Mouse (Mus musculus): ENCODE results near the gene Timm23. TPM values are rescaled to one million over a fixed set of nuclear protein-coding genes. Genes with fewer than 3 reads are reported as not detected.

The Timm23 gene
- polyA plus RNA-seq, 1 experiment, result 103 TPM

DNA sequence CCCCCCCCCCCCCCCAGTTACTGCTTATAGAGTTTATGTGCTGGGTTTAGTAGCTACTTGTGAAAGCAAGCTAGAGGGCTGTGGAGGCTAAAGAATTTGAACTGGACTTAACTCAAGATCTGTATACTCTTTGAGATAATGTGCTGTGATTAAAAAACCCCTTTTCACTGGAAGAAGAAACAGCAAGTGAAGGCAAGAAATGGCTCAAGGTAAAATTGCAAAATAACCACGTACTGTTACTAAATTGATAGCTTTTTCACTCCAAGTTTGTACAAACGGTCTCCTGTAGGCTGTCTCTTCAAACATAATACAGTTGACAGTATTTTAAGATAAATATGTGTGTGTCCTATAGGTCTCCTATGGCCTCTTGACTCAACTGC lies 35.6 kb downstream of the Timm23 start:
- H3K4me1 ChIP-seq (ENCODE audit: control insufficient read depth, insufficient read depth, low read length), result peaks cover 10% of the 10 kb centered on the region
- TF ChIP-seq POLR2A (IDR thresholded peaks at IDR 0.05; ENCODE audit: low read depth, low read length) (no peak), CTCF (IDR thresholded peaks at IDR 0.05; ENCODE audit: borderline replicate concordance, insufficient read depth, low read length) (no peak)
- H3K4me3 ChIP-seq (ENCODE audit: insufficient read depth, low read length), result peak overlapping the region; percentile 30
- H3K27ac ChIP-seq (ENCODE audit: insufficient read depth, low read length), result 0 out of 2 replicates have a peak overlapping the region, but pooled peaks have one; percentile 22

- Histone ChIP-seq H3K27ac (ENCODE audit: insufficient read depth, low read length) (peak overlapping the region; percentile 86), H3K4me1 (ENCODE audit: control insufficient read depth, insufficient read depth, low read length) (peaks cover 11% of the 10 kb centered on the region), H3K4me3 (ENCODE audit: insufficient read depth, low read length) (peak overlapping the region; percentile 30)
- no peak for TF ChIP-seq POLR2A (IDR thresholded peaks at IDR 0.05; ENCODE audit: low read depth, low read length)
- no peak for TF ChIP-seq CTCF (IDR thresholded peaks at IDR 0.05; ENCODE audit: borderline replicate concordance, insufficient read depth, low read length)
Measured at GRCm38 (mm10) chr14:32165278-32166061, 36.2 kb downstream of the Timm23 start.

- peak overlapping the region; percentile 86 for H3K27ac ChIP-seq (ENCODE audit: insufficient read depth, low read length)
- H3K4me1 ChIP-seq (ENCODE audit: control insufficient read depth, insufficient read depth, low read length), result peaks cover 11% of the 10 kb centered on the region
- TF ChIP-seq POLR2A (IDR thresholded peaks at IDR 0.05; ENCODE audit: low read depth, low read length) (no peak), CTCF (IDR thresholded peaks at IDR 0.05; ENCODE audit: borderline replicate concordance, insufficient read depth, low read length) (no peak)
Measured at GRCm38 (mm10) chr14:32164173-32165051, 37.3 kb downstream of the Timm23 start.

DNA sequence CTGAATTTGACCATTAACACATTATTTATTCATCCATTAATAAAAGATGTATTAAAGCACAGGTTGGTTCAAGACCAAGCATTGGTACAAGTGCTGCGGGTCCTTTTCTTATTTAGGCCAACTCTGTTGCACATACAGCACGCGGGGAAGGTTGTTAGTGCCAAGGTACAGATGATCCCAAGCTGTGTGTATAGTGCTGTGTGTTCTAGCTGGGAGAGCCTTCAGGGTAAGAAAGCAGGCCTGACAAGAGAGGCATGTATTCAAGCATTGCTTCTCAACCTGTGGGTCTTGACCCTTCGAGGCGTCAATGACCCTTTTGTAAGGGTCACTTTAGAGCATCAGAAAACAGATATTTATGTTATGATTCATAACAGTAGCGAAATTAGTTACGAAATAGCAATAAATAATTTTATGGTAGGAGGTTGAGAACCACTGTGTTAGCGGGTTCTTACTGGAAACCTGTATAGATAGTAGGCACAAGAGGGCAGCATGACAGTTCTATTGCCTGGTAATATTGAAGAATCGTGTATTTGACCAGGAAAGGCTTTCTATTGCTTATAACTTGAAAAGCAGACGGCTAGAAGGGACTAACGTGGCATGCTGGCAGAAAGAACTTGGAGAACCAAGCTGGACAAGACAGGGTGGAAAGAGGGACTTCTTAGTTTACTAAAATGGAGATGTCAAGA lies 38.4 kb downstream of the Timm23 start:
- Histone ChIP-seq H3K4me3 (ENCODE audit: insufficient read depth, low read length) (no peak overlapping the region), H3K27ac (ENCODE audit: insufficient read depth, low read length) (no peak overlapping the region), H3K4me1 (ENCODE audit: control insufficient read depth, insufficient read depth, low read length) (peaks cover 11% of the 10 kb centered on the region)
- no peak for TF ChIP-seq POLR2A (IDR thresholded peaks at IDR 0.05; ENCODE audit: low read depth, low read length)
- TF ChIP-seq CTCF (IDR thresholded peaks at IDR 0.05; ENCODE audit: borderline replicate concordance, insufficient read depth, low read length), result no peak

More at GRCm38 (mm10) chr14:32164173-32165051, 37.3 kb downstream of the Timm23 start:
- H3K4me3 ChIP-seq (ENCODE audit: insufficient read depth, low read length), result no peak overlapping the region

DNA sequence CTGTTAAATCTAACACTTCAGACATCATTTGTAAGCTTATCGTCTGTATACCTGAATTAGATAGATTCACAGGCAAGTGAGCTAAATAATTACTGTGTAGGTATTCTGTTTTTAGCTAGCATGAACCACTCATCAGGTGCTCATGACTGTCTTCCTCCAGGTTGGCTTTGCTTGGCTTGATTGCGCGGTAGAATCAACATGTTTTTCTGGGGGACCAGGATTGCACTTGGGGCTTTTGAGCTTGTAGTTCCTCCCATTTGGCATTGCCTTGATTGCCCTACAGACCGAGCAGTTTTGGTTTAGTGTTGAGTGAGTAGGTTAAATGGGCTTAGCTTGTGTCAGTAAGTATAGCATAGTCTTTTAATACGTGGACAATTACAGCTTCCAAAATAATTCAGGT lies 39.5 kb downstream of the Timm23 start:
- H3K4me1 ChIP-seq (ENCODE audit: control insufficient read depth, insufficient read depth, low read length), result peaks cover 7% of the 10 kb centered on the region
- no peak overlapping the region for H3K4me3 ChIP-seq (ENCODE audit: insufficient read depth, low read length)
- no peak overlapping the region for H3K27ac ChIP-seq (ENCODE audit: insufficient read depth, low read length)
- TF ChIP-seq POLR2A (IDR thresholded peaks at IDR 0.05; ENCODE audit: low read depth, low read length), result no peak
- TF ChIP-seq CTCF (IDR thresholded peaks at IDR 0.05; ENCODE audit: borderline replicate concordance, insufficient read depth, low read length), result no peak

GRCm38 (mm10) chr14:32161090-32161885 lies 40.4 kb downstream of the Timm23 start:
- Histone ChIP-seq H3K27ac (ENCODE audit: insufficient read depth, low read length) (no peak overlapping the region), H3K4me3 (ENCODE audit: insufficient read depth, low read length) (peak overlapping the region; percentile 89), H3K4me1 (ENCODE audit: control insufficient read depth, insufficient read depth, low read length) (peaks cover 3% of the 10 kb centered on the region)
- TF ChIP-seq CTCF (IDR thresholded peaks at IDR 0.05; ENCODE audit: borderline replicate concordance, insufficient read depth, low read length) (no peak), POLR2A (IDR thresholded peaks at IDR 0.05; ENCODE audit: low read depth, low read length) (no peak)

GRCm38 (mm10) chr14:32160563-32160962 lies 41.1 kb downstream of the Timm23 start:
- TF ChIP-seq CTCF (IDR thresholded peaks at IDR 0.05; ENCODE audit: borderline replicate concordance, insufficient read depth, low read length), result no peak
- Histone ChIP-seq H3K4me3 (ENCODE audit: insufficient read depth, low read length) (peak overlapping the region; percentile 89), H3K27ac (ENCODE audit: insufficient read depth, low read length) (peak overlapping the region; percentile 74; the same call in 1 of the 2 replicates), H3K4me1 (ENCODE audit: control insufficient read depth, insufficient read depth, low read length) (peaks cover 3% of the 10 kb centered on the region)

DNA sequence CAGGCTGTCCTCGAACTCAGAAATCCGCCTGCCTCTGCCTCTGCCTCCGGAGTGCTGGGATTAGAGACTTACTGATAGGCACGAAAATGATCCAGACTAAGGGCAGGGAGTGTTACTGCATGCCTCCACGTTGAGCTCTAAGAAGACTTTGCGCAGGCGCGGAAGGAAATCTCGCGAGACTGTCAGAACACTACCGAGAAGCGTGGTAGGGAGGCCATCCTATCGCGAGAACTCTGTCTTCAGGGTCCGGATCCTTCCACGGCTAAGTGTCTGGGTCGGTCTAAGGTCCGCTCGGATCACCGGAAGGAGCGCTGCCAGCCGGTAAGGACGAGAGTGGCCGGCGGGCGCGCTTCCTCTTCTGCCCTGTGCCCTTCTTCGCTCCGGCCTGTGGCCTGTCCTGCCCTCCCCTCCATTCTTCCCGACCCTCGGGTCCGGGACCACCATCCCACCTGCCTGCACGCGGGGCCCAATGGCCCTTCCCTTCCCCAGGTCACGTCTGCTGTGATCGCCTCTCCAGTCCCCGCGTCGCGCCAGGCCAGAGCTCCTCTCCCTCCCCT lies 41.9 kb downstream of the Timm23 start, which contains the start of gene Ncoa4:
Gene Ncoa4, plus strand, starts transcription at position 176 of the 557 bp plus-strand sequence.
- Histone ChIP-seq H3K4me3 (ENCODE audit: insufficient read depth, low read length) (peak within 1 kb of the TSS; percentile 89), H3K27ac (ENCODE audit: insufficient read depth, low read length) (peak within 1 kb of the TSS; percentile 74), H3K4me1 (ENCODE audit: control insufficient read depth, insufficient read depth, low read length) (peaks cover 3% of the 10 kb centered on the region)
- TF ChIP-seq POLR2A (IDR thresholded peaks at IDR 0.05; ENCODE audit: low read depth, low read length) (peak; percentile 90; the same call in 1 of the 2 replicates), CTCF (IDR thresholded peaks at IDR 0.05; ENCODE audit: borderline replicate concordance, insufficient read depth, low read length) (no peak)

All from embryonic fibroblast, embryonic 13.5 days (primary cell).